Mouse (Mus musculus): ENCODE measurements around the gene Timm8a2.

- TF ChIP-seq ZNF384 (IDR thresholded peaks at IDR 0.05; ENCODE audit: low read depth, low read length) (no peak), MAFK (IDR thresholded peaks at IDR 0.05; ENCODE audit: insufficient read depth, low read depth, low read length) (no peak), HCFC1 (IDR thresholded peaks at IDR 0.05; ENCODE audit: borderline replicate concordance, insufficient read depth, low read length) (no peak), ZC3H11A (IDR thresholded peaks at IDR 0.05; ENCODE audit: borderline replicate concordance, low read depth, low read length) (no peak)
Measured at GRCm38 (mm10) chr14:122011768-122012167, 22.7 kb upstream of the Timm8a2 start.
